Mouse (Mus musculus) hindbrain, embryonic 10.5 days (tissue): ENCODE results near the gene Olfr1443. TPM values are rescaled to one million over a fixed set of nuclear protein-coding genes. Genes with fewer than 3 reads are reported as not detected.
"Not testable (repeated sequence)": the region's sequence is repeated elsewhere in the genome, so short reads cannot be mapped to it uniquely, and the experiment has no call there.

Experiments
- DNase-seq: peaks from one replicate; pipeline ENCODE4 v3.0.0-alpha.2; 2017; ENCODE audit warnings: low spot score
- H3K27ac ChIP-seq: fragments of 300-500 bp; sonication (generic); 2 replicates; pipeline ENCODE4 v1.5.1; 2016; ENCODE audit warnings: mild to moderate bottlenecking, moderate library complexity
- H3K27me3 ChIP-seq: fragments of 300-500 bp; sonication (generic); 2 replicates; pipeline ENCODE4 v1.6.1; 2016; ENCODE audit warnings: mild to moderate bottlenecking; ENCODE audit not compliant: poor library complexity, insufficient read depth, severe bottlenecking
- H3K36me3 ChIP-seq: fragments of 300-500 bp; sonication (generic); 2 replicates; pipeline ENCODE4 v1.6.1; 2016; ENCODE audit warnings: mild to moderate bottlenecking, moderate library complexity
- H3K4me1 ChIP-seq: fragments of 300-500 bp; sonication (generic); replicated peaks from 2 replicates; pipeline ENCODE4 v1.6.1; 2016; ENCODE audit warnings: mild to moderate bottlenecking
- H3K4me3 ChIP-seq: fragments of 300-500 bp; sonication (generic); 2 replicates; pipeline ENCODE4 v1.5.1; 2016; ENCODE audit warnings: mild to moderate bottlenecking, moderate library complexity
- H3K9me3 ChIP-seq: fragments of 300-500 bp; sonication (generic); 2 replicates; pipeline ENCODE4 v1.6.1; 2016; ENCODE audit warnings: mild to moderate bottlenecking, moderate library complexity
- WGBS: fragments of 180-500 bp; shearing (Covaris S2); methylation state at CpG from one replicate; pipeline ENCODE4 v1.1.7; 2016; 5-methylcytosine and 5-hydroxymethylcytosine counted together
- polyA plus RNA-seq: library from polyadenylated mRNA; unstranded; fragments of >200 nt; fragmentation: Nextera tagmentation; extraction: Ambion mirVana; gene quantifications from 2 replicates; pipeline ENCODE4 v1.2.1, GENCODE M21; 2016

The Olfr1443 gene
- polyA plus RNA-seq, 1 experiment from 2014 or later, result not detected

- no peaks in the 10 kb centered on the region for H3K27me3 ChIP-seq
- no peaks in the 10 kb centered on the region for H3K4me1 ChIP-seq
- no peak for DNase-seq
- no peaks in the 10 kb centered on the region for H3K36me3 ChIP-seq
- H3K9me3 ChIP-seq, result no peaks in the 10 kb centered on the region
- no peak overlapping the region for H3K4me3 ChIP-seq
- H3K27ac ChIP-seq, result no peak overlapping the region
Measured at GRCm38 (mm10) chr19:12696221-12696620, 18.3 kb downstream of the Olfr1443 start.

GRCm38 (mm10) chr19:12708458-12708857 lies 30.5 kb downstream of the Olfr1443 start:
- DNase-seq, result no peak
- 83% methylated on average over 2 of the region's 2 CpGs for WGBS
- Histone ChIP-seq H3K9me3 (no peaks in the 10 kb centered on the region), H3K4me1 (no peaks in the 10 kb centered on the region), H3K4me3 (no peak overlapping the region), H3K27me3 (no peaks in the 10 kb centered on the region), H3K27ac (no peak overlapping the region), H3K36me3 (no peaks in the 10 kb centered on the region)

- Histone ChIP-seq H3K36me3 (no peaks in the 10 kb centered on the region), H3K9me3 (no peaks in the 10 kb centered on the region), H3K4me1 (no peaks in the 10 kb centered on the region), H3K27me3 (no peaks in the 10 kb centered on the region), H3K27ac (no peak overlapping the region), H3K4me3 (no peak overlapping the region)
- no peak for DNase-seq
Measured at GRCm38 (mm10) chr19:12708986-12709385, 31.1 kb downstream of the Olfr1443 start.

GRCm38 (mm10) chr19:12719189-12719588 lies 41.3 kb downstream of the Olfr1443 start:
- Histone ChIP-seq H3K27ac (no peak overlapping the region), H3K9me3 (no peaks in the 10 kb centered on the region), H3K27me3 (no peaks in the 10 kb centered on the region), H3K4me1 (no peaks in the 10 kb centered on the region), H3K36me3 (no peaks in the 10 kb centered on the region), H3K4me3 (no peak overlapping the region)
- no peak for DNase-seq
- WGBS, result 85% methylated on average over 6 of the region's 6 CpGs

- no peaks in the 10 kb centered on the region for H3K4me1 ChIP-seq
- H3K9me3 ChIP-seq, result no peaks in the 10 kb centered on the region
- no peak for DNase-seq
- no peaks in the 10 kb centered on the region for H3K27me3 ChIP-seq
- H3K27ac ChIP-seq, result no peak overlapping the region
- H3K4me3 ChIP-seq, result no peak overlapping the region
- H3K36me3 ChIP-seq, result no peaks in the 10 kb centered on the region
- 71% methylated on average over 2 of the region's 2 CpGs for WGBS
Measured at GRCm38 (mm10) chr19:12720463-12720862, 42.6 kb downstream of the Olfr1443 start.

GRCm38 (mm10) chr19:12720919-12721318 lies 43.0 kb downstream of the Olfr1443 start:
- DNase-seq, H3K9me3 ChIP-seq, H3K36me3 ChIP-seq, H3K27me3 ChIP-seq, H3K4me1 ChIP-seq, H3K4me3 ChIP-seq, H3K27ac ChIP-seq: not testable (repeated sequence)
- WGBS, result 90% methylated on average over 5 of the region's 5 CpGs

GRCm38 (mm10) chr19:12721596-12721995 lies 43.7 kb downstream of the Olfr1443 start:
- 90% methylated on average over 7 of the region's 7 CpGs for WGBS
- not testable (repeated sequence) for H3K27me3 ChIP-seq, H3K4me3 ChIP-seq, DNase-seq, H3K4me1 ChIP-seq, H3K27ac ChIP-seq, H3K36me3 ChIP-seq, H3K9me3 ChIP-seq

GRCm38 (mm10) chr19:12722308-12722707 lies 44.4 kb downstream of the Olfr1443 start:
- WGBS, result 81% methylated on average over 2 of the region's 3 CpGs
- DNase-seq, result no peak

GRCm38 (mm10) chr19:12725851-12726250 lies 47.9 kb downstream of the Olfr1443 start:
- Histone ChIP-seq H3K36me3 (no peaks in the 10 kb centered on the region), H3K9me3 (no peaks in the 10 kb centered on the region), H3K27me3 (no peaks in the 10 kb centered on the region), H3K27ac (no peak overlapping the region), H3K4me1 (no peaks in the 10 kb centered on the region), H3K4me3 (no peak overlapping the region)
- WGBS, result 76% methylated on average over 1 of the region's 1 CpGs
- no peak for DNase-seq

More at GRCm38 (mm10) chr19:12722308-12722707, 44.4 kb downstream of the Olfr1443 start:
- Histone ChIP-seq H3K4me1 (no peaks in the 10 kb centered on the region), H3K9me3 (no peaks in the 10 kb centered on the region), H3K36me3 (no peaks in the 10 kb centered on the region), H3K4me3 (no peak overlapping the region), H3K27ac (no peak overlapping the region), H3K27me3 (no peaks in the 10 kb centered on the region)

- Histone ChIP-seq H3K9me3 (no peaks in the 10 kb centered on the region), H3K36me3 (no peaks in the 10 kb centered on the region), H3K27me3 (no peaks in the 10 kb centered on the region), H3K27ac (no peak overlapping the region), H3K4me1 (no peaks in the 10 kb centered on the region), H3K4me3 (no peak overlapping the region)
- DNase-seq, result no peak
- 64% methylated on average over 1 of the region's 1 CpGs for WGBS
Measured at GRCm38 (mm10) chr19:12731036-12731435, 53.1 kb downstream of the Olfr1443 start.

GRCm38 (mm10) chr19:12731950-12732349 lies 54.0 kb downstream of the Olfr1443 start:
- no peak for DNase-seq
- H3K27me3 ChIP-seq, result no peaks in the 10 kb centered on the region
- 92% methylated on average over 2 of the region's 2 CpGs for WGBS
- no peaks in the 10 kb centered on the region for H3K9me3 ChIP-seq
- no peak overlapping the region for H3K4me3 ChIP-seq
- H3K4me1 ChIP-seq, result no peaks in the 10 kb centered on the region
- H3K27ac ChIP-seq, result no peak overlapping the region
- H3K36me3 ChIP-seq, result no peaks in the 10 kb centered on the region

Other genes starting within 250 kb of the Olfr1443 start
- gene Mpeg1, start 217.3 kb upstream of the Olfr1443 start, polyA plus RNA-seq, result 0.24 and 0.35 TPM in 2 replicates
- gene Dtx4, start 176.7 kb upstream of the Olfr1443 start, polyA plus RNA-seq, result 56.5 and 65.2 TPM in 2 replicates
- gene Fam111a, start 132.4 kb upstream of the Olfr1443 start, polyA plus RNA-seq, result 15.3 and 20.2 TPM in 2 replicates
- gene Gm4952, start 78.1 kb upstream of the Olfr1443 start, polyA plus RNA-seq, result 0.18 TPM in 1 of 2 replicates, not detected in the other
- not detected in 2 replicates for gene Glyat, start 44.8 kb upstream of the Olfr1443 start, polyA plus RNA-seq
- not detected in 2 replicates for gene Olfr1442, start 7.7 kb upstream of the Olfr1443 start, polyA plus RNA-seq
- not detected in 2 replicates for gene Keg1, start 17.7 kb downstream of the Olfr1443 start, polyA plus RNA-seq
- 1.1 and 2.0 TPM in 2 replicates for gene Cntf, start 87.5 kb downstream of the Olfr1443 start, polyA plus RNA-seq
- 12.6 and 14.3 TPM in 2 replicates for gene Zfp91, start 118.0 kb downstream of the Olfr1443 start, polyA plus RNA-seq
- 0.73 and 1.1 TPM in 2 replicates for gene Lpxn, start 118.1 kb downstream of the Olfr1443 start, polyA plus RNA-seq
- not detected in 2 replicates for gene Gm5244, start 168.6 kb downstream of the Olfr1443 start, polyA plus RNA-seq
- not detected in 2 replicates for gene Olfr1444, start 179.2 kb downstream of the Olfr1443 start, polyA plus RNA-seq
- not detected in 2 replicates for gene Olfr1445, start 205.7 kb downstream of the Olfr1443 start, polyA plus RNA-seq
- gene Olfr1446, start 215.4 kb downstream of the Olfr1443 start, polyA plus RNA-seq, result not detected in 2 replicates
- not detected in 2 replicates for gene Olfr1447, start 225.6 kb downstream of the Olfr1443 start, polyA plus RNA-seq
- not detected in 2 replicates for gene Olfr1448, start 246.3 kb downstream of the Olfr1443 start, polyA plus RNA-seq